Mouse (Mus musculus): ENCODE results near the gene Gm21560.
"Not testable (repeated sequence)": the region's sequence is repeated elsewhere in the genome, so short reads cannot be mapped to it uniquely, and the experiment has no call there.

The Gm21560 gene

DNA sequence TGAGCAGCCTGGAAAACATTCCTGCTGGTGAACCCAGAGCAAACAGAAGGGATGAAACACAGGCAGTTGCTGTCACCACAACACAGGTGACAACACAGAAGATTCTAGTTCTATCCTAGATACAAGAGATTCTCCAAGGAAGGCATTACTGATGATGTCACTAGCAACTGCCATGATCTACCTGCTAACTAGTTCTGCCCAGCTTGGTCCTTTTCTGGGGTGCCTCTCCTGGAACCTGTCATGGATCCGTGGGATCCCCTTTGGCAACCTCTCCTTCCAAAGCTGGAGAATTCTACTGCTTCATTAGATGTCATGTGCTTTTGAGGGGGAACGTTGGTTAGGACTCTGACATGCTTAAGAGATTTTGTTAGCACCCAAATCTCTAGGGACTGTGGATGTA lies at the start of gene Gm21560:
Gene Gm21560 (minus strand): TSS at position 101 of the 400 bp plus-strand sequence.
- DNase-seq, result not testable (repeated sequence)

DNA sequence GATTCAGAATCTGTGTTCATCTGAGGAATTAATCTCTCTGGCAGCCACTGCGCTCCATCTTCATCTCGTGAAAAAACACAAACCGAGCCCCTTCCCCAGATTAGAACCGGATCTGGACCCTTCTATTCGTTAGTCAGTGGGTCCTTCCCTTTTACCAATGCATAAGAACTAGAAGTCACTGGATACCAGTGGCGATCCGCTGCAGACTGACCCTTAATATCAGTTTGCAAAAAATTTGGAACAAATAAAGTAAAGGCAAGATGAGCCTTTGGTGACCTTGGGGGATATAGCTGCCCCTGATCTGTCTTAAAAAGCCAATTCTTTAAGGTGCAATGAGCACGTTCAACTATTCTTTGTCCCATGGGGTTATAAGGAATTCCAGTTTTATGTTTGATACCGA lies 55.6 kb downstream of the Gm21560 start:
- not testable (repeated sequence) for DNase-seq

DNA sequence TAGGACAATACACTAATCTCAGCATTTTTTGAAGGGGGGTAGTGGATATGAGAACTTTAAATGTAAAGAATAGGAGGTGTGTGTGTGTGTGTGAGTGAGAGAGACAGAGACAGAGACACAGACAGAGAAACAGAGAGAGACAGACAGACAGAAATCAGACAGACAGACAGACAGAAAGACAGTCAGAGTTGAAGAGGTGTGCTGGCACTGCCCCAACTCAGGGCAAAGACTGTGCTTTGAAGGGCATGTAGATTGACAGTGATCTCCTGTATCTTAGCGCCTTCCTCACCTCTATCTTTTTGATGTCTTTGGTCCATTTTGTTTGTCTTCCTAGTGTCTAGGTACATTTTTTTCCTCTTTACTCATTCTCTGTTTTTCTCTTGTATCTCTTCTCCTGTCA lies 58.0 kb downstream of the Gm21560 start:
- not testable (repeated sequence) for DNase-seq
